Mouse (Mus musculus) heart, embryonic 11.5 days (tissue): Measurements from ENCODE around the gene Ogg1. TPM values are rescaled to one million over a fixed set of nuclear protein-coding genes. Genes with fewer than 3 reads are reported as not detected.

Source experiments
- ATAC-seq: fragments of 200-750 bp; cut with Nextera tagmentation; replicated peaks from 2 replicates; pipeline ENCODE4 v1.8.0; 2017; ENCODE audit warnings: moderate library complexity; ENCODE audit not compliant: insufficient number of reproducible peaks, low FRiP score, low TSS enrichment
- H3K27ac ChIP-seq: fragments of 300-500 bp; sonication (generic); 2 replicates; pipeline ENCODE4 v1.5.1; 2014; ENCODE audit warnings: mild to moderate bottlenecking, low read depth, low read length
- H3K27me3 ChIP-seq: fragments of 300-500 bp; sonication (generic); 2 replicates; pipeline ENCODE4 v1.6.1; 2014; ENCODE audit warnings: mild to moderate bottlenecking, low read length, mixed read lengths; ENCODE audit not compliant: control insufficient read depth, insufficient read depth
- H3K36me3 ChIP-seq: fragments of 300-500 bp; sonication (generic); 2 replicates; pipeline ENCODE4 v1.6.1; 2014; ENCODE audit warnings: mild to moderate bottlenecking, low read length, moderate library complexity, mixed read lengths; ENCODE audit not compliant: control insufficient read depth, insufficient read depth
- H3K4me1 ChIP-seq: fragments of 300-500 bp; sonication (generic); 2 replicates; pipeline ENCODE4 v1.6.1; 2014; ENCODE audit warnings: low read length; ENCODE audit not compliant: control insufficient read depth, insufficient read depth
- H3K4me2 ChIP-seq: fragments of 300-500 bp; sonication (generic); 2 replicates; pipeline ENCODE4 v1.6.1; 2014; ENCODE audit warnings: mild to moderate bottlenecking, moderate library complexity
- H3K4me3 ChIP-seq: fragments of 300-500 bp; sonication (generic); 2 replicates; pipeline ENCODE4 v1.5.1; 2014; ENCODE audit warnings: low read depth, low read length
- H3K9ac ChIP-seq: fragments of 300-500 bp; sonication (generic); 2 replicates; pipeline ENCODE4 v1.6.1; 2014; ENCODE audit warnings: mild to moderate bottlenecking, low read depth, low read length, moderate library complexity
- H3K9me3 ChIP-seq: fragments of 300-500 bp; sonication (generic); replicated peaks from 2 replicates; pipeline ENCODE4 v1.6.1; 2016; ENCODE audit warnings: low read length; ENCODE audit not compliant: control insufficient read depth
- WGBS: fragments of 180-500 bp; shearing (Covaris S2); extraction: QIAGEN DNeasy Blood & Tissue Kit; methylation state at CpG from one replicate; pipeline ENCODE4 v1.1.7; 2014; ENCODE audit not compliant: insufficient replicate concordance; 5-methylcytosine and 5-hydroxymethylcytosine counted together
- polyA plus RNA-seq: library from polyadenylated mRNA; unstranded; fragments of >200 nt; fragmentation: Nextera tagmentation; extraction: Ambion mirVana; gene quantifications from 2 replicates; pipeline ENCODE4 v1.2.1, GENCODE M21; 2014

The Ogg1 gene
- polyA plus RNA-seq, 1 experiment from 2014 or later: 10.6 TPM

- 92% methylated on average over 8 of the region's 8 CpGs for WGBS
- H3K27ac ChIP-seq: no peak overlapping the region
- peaks cover 51% of the 10 kb centered on the region for H3K36me3 ChIP-seq
- H3K9me3 ChIP-seq: no peaks in the 10 kb centered on the region
- H3K4me2 ChIP-seq: no peak overlapping the region
- H3K4me1 ChIP-seq: peaks cover under 1% of the 10 kb centered on the region
- H3K27me3 ChIP-seq: no peaks in the 10 kb centered on the region
- no peak overlapping the region for H3K4me3 ChIP-seq
- H3K9ac ChIP-seq: no peak overlapping the region
- ATAC-seq: no peak
Observed at GRCm38 (mm10) chr6:113384351-113384927, 57.7 kb downstream of the Ogg1 start.

Other genes with a start within 250 kb of the Ogg1 start
- gene Setd5, start 249.6 kb upstream of the Ogg1 start, polyA plus RNA-seq: 72.3 and 86.9 TPM in 2 replicates
- gene Lhfpl4, start 131.6 kb upstream of the Ogg1 start, polyA plus RNA-seq: 0.23 and 0.39 TPM in 2 replicates
- gene Mtmr14, start 89.1 kb upstream of the Ogg1 start, polyA plus RNA-seq: 24.3 and 28.1 TPM in 2 replicates
- 0.11 and 0.15 TPM in 2 replicates for gene Cpne9, start 44.7 kb upstream of the Ogg1 start, polyA plus RNA-seq
- 11.0 and 14.6 TPM in 2 replicates for gene Brpf1, start 19.8 kb upstream of the Ogg1 start, polyA plus RNA-seq
- 106 and 109 TPM in 2 replicates for gene Camk1, start 17.0 kb downstream of the Ogg1 start, polyA plus RNA-seq
- 43.3 and 44.8 TPM in 2 replicates for gene Tada3, start 50.9 kb downstream of the Ogg1 start, polyA plus RNA-seq
- 166 and 179 TPM in 2 replicates for gene Arpc4, start 51.1 kb downstream of the Ogg1 start, polyA plus RNA-seq
- 1.5 and 2.6 TPM in 2 replicates for gene Ttll3, start 62.3 kb downstream of the Ogg1 start, polyA plus RNA-seq
- 15.9 and 21.2 TPM in 2 replicates for gene Rpusd3, start 92.4 kb downstream of the Ogg1 start, polyA plus RNA-seq
- gene Cidec, start 108.8 kb downstream of the Ogg1 start, polyA plus RNA-seq: not detected in 2 replicates
- 58.9 and 65.8 TPM in 2 replicates for gene Jagn1, start 115.6 kb downstream of the Ogg1 start, polyA plus RNA-seq
- 0.72 TPM in 2 replicates for gene Il17re, start 131.5 kb downstream of the Ogg1 start, polyA plus RNA-seq
- gene Il17rc, start 144.5 kb downstream of the Ogg1 start, polyA plus RNA-seq: 2.6 and 3.1 TPM in 2 replicates
- 31.1 and 37.2 TPM in 2 replicates for gene Creld1, start 156.3 kb downstream of the Ogg1 start, polyA plus RNA-seq
- 0.23 and 0.27 TPM in 2 replicates for gene Prrt3, start 175.0 kb downstream of the Ogg1 start, polyA plus RNA-seq
- gene Emc3, start 204.7 kb downstream of the Ogg1 start, polyA plus RNA-seq: 79.5 and 83.4 TPM in 2 replicates
- gene Fancd2, start 204.7 kb downstream of the Ogg1 start, polyA plus RNA-seq: 11.5 and 12.6 TPM in 2 replicates